Mouse (Mus musculus) cerebellum, postnatal 10 days (tissue): Measurements from ENCODE around the gene Golm1.

Experiments
- DNase-seq, 2 experiments: peaks; one replicate each; pipeline ENCODE4 v3.0.0; 2021; ENCODE audit warnings: mixed read lengths in 2 of 2

The Golm1 gene

DNA sequence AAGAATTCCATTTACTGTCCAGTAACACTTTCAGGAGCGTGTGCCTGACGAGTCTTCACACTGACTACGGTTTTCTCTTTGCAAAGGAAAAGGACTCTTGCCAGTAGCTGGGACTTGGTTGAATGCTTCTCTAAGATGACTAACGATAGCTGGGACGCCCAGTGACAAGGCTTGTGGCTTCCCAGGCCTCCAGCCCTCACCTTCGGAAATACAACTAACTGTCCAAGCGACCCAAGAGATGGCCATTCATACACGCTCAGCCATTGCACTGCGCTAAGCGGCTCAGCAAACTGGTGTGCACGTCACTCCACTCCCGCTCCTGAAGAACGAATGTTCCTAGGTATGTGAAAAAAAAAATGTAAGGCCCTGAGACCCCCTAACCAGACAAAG, 855 bp downstream of the Golm1 start:
- DNase-seq = peak; percentile 46 to 51

GRCm38 (mm10) chr13:59674215-59674614, 1.4 kb downstream of the Golm1 start:
- DNase-seq = peak in 1 of 2 experiments; percentile 36

DNA sequence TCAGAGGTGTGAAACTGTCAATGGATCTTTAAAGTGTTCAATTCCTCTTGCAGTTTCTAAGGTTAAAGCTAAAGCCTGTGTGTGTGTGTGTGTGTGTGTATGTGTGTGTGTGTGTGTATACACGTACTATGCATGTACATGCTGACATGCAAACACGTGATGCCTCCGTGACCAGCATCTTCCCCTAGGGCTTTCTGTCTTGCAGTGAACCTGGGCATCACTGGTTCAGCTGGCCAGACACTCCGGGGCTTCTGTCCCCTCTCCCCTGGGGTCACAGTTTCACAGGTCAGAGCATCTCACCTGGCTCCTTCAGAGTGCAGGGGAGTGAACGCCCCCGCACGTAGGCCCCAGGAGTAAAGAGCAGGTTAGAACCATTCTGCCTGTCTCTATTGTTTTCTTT, 2.0 kb downstream of the Golm1 start:
- no peak for DNase-seq

DNA sequence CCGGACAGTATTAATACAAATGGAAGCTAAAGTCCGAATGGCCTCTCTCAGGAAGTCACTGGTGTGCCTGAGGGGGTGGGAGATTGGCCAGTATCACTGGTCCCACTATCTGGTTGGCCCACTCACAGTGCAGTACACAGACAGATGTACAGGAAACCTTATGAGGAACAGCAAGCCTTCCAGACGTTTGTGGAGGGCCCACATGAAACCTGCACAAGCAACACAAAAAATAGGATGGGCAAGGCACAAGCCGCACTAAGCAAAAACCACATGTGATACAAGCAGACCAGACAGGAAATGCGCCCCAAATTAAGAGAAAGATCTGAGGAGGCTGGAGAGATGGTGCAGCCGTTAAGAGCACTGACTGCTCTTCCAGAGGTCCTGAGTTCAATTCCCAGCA, 3.4 kb downstream of the Golm1 start:
- peak in 1 of 2 experiments; percentile 30 for DNase-seq

GRCm38 (mm10) chr13:59671521-59671920, 4.1 kb downstream of the Golm1 start:
- DNase-seq = no peak

GRCm38 (mm10) chr13:59669946-59670345, 5.7 kb downstream of the Golm1 start:
- DNase-seq = no peak

DNA sequence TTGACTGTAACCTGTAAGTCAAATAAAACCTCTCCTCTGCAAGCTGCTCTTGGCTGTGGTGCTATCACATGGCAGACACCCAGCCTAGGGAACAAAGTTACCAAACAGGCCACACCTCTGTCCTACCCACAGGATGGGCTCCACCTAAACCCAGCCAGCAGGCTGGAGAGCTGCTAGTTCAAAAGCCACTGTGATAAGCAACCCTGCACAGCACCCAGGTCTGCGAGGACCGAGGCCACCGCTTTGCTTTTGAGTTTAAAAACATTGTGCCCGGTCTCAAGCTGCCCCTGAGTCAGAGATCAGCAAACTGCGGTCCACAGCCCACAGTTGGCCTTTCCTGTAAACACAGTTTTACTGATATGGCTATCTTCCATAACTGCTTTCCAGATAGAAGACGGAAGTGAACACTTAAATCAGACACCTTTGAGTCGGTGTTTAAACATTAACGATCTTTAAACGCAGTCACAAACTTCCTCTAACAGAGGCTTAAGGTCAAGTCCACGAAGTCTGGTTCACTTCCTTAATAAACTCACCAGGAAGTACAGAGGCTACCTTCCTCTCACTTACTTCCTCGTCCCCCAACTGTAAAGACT, 7.0 kb downstream of the Golm1 start:
- DNase-seq = no peak

DNA sequence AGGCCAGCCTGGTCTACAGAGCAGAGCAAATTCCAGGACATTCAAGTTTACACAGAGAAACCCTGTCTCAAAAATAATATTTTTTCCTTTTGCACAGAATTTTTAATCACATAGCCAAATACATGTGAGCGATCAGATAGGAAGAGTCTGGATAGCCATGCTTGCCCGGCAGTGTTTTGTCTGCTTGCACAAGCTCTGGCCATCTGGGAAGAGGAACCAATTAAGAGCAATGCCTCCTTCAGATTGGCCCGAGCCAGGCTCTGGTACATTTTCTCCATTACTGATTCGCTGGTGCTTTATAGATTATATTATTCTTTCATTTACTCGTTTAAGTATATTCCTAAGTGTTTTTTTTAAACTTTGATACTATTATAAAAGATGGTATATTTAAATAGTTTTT, 7.8 kb downstream of the Golm1 start:
- DNase-seq = no peak

DNA sequence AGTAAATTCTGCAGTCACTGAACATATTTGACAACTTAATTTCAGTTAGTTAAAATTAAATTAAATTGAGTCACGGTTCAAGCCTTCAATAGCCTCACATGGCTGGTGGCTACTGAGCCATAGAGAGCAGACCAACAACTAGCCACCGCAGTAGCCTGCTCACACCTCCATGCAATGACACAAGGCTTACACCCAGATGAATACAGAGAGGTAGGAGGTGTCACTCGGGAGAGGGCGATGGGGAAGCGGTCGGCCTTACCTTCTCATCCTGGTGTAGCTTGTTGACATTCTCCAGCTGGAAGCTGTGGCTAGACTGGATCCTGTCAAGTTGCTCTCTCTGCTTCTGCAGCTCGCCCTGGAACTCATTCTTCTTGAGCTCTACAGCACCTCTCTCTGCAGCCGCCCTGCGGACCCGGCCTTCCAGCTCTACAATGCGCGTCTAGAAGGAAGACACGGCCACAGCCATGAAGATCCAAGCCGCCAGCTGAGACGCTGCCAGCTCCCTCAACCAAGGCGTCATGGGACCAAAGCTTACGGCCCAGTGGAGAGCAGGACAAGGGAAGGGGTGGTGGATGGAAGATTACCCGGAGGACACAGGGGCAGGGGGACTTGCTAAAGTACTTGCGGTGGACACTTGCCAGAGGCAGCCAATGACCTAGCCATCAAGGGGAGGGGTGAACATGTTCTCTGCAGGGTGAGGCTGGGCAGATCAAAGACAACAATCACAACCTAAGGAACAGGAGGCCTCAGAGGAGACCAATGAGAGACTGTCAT, 11.5 kb downstream of the Golm1 start:
- DNase-seq = no peak

DNA sequence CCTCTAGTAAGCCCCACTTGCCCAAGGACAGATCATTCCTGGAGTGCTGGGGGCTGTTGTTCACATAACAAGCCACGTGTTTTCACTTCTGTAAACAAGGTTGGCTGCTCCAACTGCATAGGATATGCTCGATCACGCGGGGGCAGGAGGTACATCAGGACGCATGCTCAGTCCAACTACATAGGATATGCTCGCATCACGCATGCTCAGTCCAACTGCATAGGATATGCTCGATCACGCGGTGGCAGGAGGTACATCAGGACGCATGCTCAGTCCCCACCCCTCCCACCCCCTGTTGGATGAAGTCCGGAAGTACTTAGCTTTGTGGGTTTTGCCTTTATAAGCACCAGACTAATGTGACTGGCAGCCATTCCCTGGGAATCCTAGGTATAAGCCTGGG, 13.6 kb downstream of the Golm1 start:
- DNase-seq = no peak

- DNase-seq = no peak
Measured at GRCm38 (mm10) chr13:59661387-59661786, 14.2 kb downstream of the Golm1 start.

- no peak for DNase-seq
Measured at GRCm38 (mm10) chr13:59660371-59660770, 15.2 kb downstream of the Golm1 start.

GRCm38 (mm10) chr13:59657781-59658180, 17.8 kb downstream of the Golm1 start:
- no peak for DNase-seq

DNA sequence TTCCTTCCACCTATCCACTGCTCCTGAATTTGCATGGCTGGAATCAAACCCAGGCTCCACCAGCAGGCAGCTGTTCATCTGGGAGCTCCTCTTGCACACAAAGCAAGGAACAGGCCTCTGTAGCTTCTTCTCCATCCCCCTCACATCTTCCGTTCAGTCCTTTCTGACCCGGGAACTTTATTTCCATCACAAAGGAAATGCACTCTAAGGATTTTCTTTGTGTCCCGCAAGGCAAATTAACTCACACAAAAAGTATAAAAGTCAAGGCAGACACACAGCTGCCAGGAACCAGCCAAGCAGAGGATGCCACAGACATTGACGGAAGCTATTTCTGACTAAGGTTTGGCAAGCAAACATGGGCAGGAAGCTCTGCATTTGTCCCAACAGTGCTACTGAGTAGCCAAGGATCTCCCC, 18.6 kb downstream of the Golm1 start:
- no peak for DNase-seq

- no peak for DNase-seq
Measured at GRCm38 (mm10) chr13:59656316-59656832, 19.2 kb downstream of the Golm1 start.

DNA sequence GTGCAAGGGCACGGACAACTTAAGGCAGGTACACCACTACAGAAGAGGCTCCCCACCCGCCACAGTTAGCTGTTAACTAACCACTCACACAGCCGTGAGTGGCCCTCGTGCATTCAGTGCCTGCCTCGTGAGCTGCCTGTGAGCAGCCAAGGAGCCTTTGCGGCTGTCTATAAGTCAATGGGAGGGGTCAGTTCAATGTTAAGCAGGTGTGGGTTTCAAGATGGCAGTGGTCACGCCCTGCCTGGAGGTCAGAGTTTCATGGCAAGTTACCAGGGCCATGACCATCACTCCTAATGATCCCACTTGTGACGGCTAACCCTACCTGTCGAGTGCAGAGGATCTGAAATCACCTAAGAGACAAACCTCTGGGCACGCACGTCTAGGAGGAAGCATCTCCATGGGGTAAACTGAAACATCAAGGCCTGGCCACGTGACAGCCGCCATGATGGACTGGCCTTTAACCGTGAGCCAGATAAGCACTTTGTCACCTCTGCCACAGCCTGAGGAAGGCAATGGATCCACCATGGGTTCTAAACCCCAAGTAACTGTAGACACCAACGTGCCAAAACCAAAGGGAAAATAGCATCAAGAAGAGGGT, 19.8 kb downstream of the Golm1 start:
- DNase-seq = no peak

GRCm38 (mm10) chr13:59654465-59654864, 21.1 kb downstream of the Golm1 start:
- DNase-seq = no peak

DNA sequence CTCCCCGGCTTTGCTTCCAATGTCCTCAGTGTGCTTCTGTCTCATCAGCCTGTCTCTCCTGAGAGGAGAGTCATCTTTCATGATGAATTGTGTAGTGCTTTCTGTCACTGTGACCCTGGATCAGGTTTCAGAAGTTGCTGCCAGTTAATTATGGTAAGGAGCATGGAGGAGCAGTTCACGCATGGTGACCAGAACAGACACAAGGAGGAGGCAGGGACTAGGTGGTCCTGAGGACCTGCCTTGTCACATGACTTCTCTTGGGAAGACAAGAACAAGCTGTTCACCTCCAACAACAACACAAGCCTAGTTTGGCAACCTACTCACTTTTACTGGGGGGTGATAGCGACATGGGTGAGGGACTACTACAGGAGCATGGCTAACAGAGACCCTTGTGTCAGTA, 22.5 kb downstream of the Golm1 start:
- no peak for DNase-seq

DNA sequence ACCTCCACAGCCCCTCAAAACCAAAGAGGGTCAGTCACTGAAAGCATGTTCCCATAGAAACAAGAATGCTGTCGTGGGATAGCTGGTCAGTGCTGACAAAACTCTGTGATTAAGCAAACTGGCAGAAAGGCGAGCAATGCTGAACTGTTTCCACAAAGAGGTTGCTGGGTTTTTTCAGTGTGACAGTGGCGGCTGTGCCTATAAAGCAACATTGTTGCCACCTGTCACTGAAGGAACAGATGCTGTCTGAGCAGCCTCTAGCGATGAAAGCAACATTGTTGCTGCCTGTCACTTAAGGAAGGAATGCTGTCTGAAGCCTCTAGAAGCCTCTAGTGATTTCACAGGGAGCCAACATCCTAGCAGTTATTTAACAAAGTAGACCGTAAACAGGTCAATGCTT, 23.0 kb downstream of the Golm1 start:
- no peak for DNase-seq

- DNase-seq = no peak
Measured at GRCm38 (mm10) chr13:59649781-59650180, 25.8 kb downstream of the Golm1 start.

GRCm38 (mm10) chr13:59648598-59648997, 27.0 kb downstream of the Golm1 start:
- DNase-seq = peak; percentile 47 to 60

DNA sequence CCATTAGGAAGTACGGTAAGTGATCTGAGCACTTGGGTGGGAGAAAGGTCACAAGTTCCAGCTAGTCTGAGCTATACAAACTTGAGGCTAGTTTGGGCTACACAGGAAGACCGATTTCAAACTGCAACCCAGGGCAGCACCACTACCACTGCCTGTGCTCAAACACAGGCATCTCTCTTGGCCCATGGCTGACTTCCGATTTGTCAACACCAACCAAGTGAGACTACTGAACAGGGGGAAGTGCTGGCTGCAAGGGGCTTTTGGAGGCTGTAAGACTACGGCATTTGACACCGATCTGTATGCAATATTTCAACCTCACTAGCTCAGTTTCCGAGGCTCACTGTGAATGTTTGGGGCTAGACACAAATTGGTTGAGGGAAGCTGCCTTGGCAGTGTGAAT, 28.1 kb downstream of the Golm1 start:
- no peak for DNase-seq

DNA sequence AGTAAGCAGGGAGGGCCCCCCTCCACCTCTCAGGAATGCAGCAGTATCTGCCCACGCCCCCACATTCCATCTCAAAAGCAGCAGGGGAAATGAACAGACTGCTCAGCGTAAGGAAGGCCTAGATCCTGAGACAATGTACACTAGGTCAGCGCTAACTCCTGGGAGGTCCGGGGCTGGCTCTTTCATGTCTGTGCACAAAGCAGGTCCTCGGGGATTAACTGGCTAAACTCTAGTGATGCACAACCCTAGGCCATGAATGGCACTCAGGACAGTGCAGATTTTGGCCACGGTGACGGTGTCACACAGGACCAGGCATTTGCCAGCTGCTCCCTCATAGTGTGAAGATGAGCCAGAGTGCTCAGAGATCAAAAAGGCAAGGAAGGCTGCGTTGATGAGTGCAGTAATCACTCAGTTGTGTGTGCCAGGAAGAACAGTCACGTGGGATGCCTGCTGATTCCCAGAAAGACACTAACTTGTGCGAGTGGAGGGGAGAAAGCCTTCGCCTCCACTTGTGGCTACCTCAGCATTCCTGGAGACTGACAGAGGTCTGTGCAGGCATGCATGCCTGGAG, 28.9 kb downstream of the Golm1 start:
- no peak for DNase-seq

DNA sequence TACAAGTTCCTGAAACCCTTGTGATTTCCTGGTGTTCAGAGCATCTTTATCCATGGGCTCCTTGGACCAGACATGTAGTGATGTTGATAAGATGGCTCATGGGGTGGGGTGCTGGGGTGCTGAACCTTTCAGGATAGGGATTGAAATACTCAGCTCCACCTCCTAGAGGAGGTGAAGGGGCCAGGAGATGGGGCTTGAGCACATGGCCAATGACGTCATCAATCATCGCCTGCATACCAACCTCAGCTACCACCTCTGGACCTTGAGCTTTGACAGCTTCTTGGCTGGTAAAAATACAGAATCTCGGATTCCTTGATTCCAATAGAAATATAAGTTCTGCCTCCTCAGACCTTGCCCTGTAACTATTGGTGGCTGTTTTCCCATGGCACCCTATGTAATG, 30.1 kb downstream of the Golm1 start:
- DNase-seq = no peak
